Mouse (Mus musculus): ENCODE data around the gene Cd200r4. TPM values are rescaled to one million over a fixed set of nuclear protein-coding genes. Genes with fewer than 3 reads are reported as not detected.
"Not testable (repeated sequence)": the region's sequence is repeated elsewhere in the genome, so short reads cannot be mapped to it uniquely, and the experiment has no call there.

The Cd200r4 gene
- polyA plus RNA-seq, 1 experiment from 2014 or later, result not detected

- H3K36me3 ChIP-seq (replicated peaks), result no peaks in the 10 kb centered on the region
- no peaks in the 10 kb centered on the region for H3K27me3 ChIP-seq (replicated peaks; ENCODE audit: low read depth, poor library complexity, severe bottlenecking)
- no peak overlapping the region for H3K4me3 ChIP-seq
- H3K27ac ChIP-seq (replicated peaks), result no peak overlapping the region
- no peaks in the 10 kb centered on the region for H3K4me1 ChIP-seq
- no peaks in the 10 kb centered on the region for H3K9me3 ChIP-seq
- DNase-seq (ENCODE audit: low spot score), result no peak
Observed at GRCm38 (mm10) chr16:44794416-44794815, 17.1 kb upstream of the Cd200r4 start.

GRCm38 (mm10) chr16:44805976-44806375 is 5.6 kb upstream of the Cd200r4 start:
- Histone ChIP-seq H3K36me3 (replicated peaks) (no peaks in the 10 kb centered on the region), H3K27ac (replicated peaks) (no peak overlapping the region), H3K27me3 (replicated peaks; ENCODE audit: low read depth, poor library complexity, severe bottlenecking) (no peaks in the 10 kb centered on the region), H3K4me1 (no peaks in the 10 kb centered on the region), H3K4me3 (no peak overlapping the region), H3K9me3 (no peaks in the 10 kb centered on the region)
- no peak for DNase-seq (ENCODE audit: low spot score)

GRCm38 (mm10) chr16:44810223-44810622 is 1.3 kb upstream of the Cd200r4 start:
- not testable (repeated sequence) for H3K9me3 ChIP-seq; H3K4me3 ChIP-seq; DNase-seq (ENCODE audit: low spot score); H3K4me1 ChIP-seq; H3K27me3 ChIP-seq (replicated peaks; ENCODE audit: low read depth, poor library complexity, severe bottlenecking); H3K36me3 ChIP-seq (replicated peaks); H3K27ac ChIP-seq (replicated peaks)
- 91% methylated on average over 4 of the region's 4 CpGs for WGBS

- no peak overlapping the region for H3K4me3 ChIP-seq
- no peak for DNase-seq (ENCODE audit: low spot score)
- no peaks in the 10 kb centered on the region for H3K36me3 ChIP-seq (replicated peaks)
- WGBS, result 86% methylated on average over 6 of the region's 6 CpGs
- H3K9me3 ChIP-seq, result no peaks in the 10 kb centered on the region
- H3K4me1 ChIP-seq, result no peaks in the 10 kb centered on the region
- no peaks in the 10 kb centered on the region for H3K27me3 ChIP-seq (replicated peaks; ENCODE audit: low read depth, poor library complexity, severe bottlenecking)
- no peak overlapping the region for H3K27ac ChIP-seq (replicated peaks)
Observed at GRCm38 (mm10) chr16:44812468-44813065, 1.0 kb downstream of the Cd200r4 start.

- no peak overlapping the region for H3K4me3 ChIP-seq
- H3K27me3 ChIP-seq (replicated peaks; ENCODE audit: low read depth, poor library complexity, severe bottlenecking), result no peaks in the 10 kb centered on the region
- no peaks in the 10 kb centered on the region for H3K9me3 ChIP-seq
- no peaks in the 10 kb centered on the region for H3K36me3 ChIP-seq (replicated peaks)
- WGBS, result 50% methylated on average over 1 of the region's 1 CpGs
- no peak for DNase-seq (ENCODE audit: low spot score)
- no peak overlapping the region for H3K27ac ChIP-seq (replicated peaks)
- no peaks in the 10 kb centered on the region for H3K4me1 ChIP-seq
Observed at GRCm38 (mm10) chr16:44818010-44818409, 6.5 kb downstream of the Cd200r4 start.

- Histone ChIP-seq H3K4me1 (no peaks in the 10 kb centered on the region), H3K4me3 (no peak overlapping the region), H3K36me3 (replicated peaks) (no peaks in the 10 kb centered on the region), H3K27ac (replicated peaks) (no peak overlapping the region), H3K27me3 (replicated peaks; ENCODE audit: low read depth, poor library complexity, severe bottlenecking) (no peaks in the 10 kb centered on the region), H3K9me3 (no peaks in the 10 kb centered on the region)
- WGBS, result 83% methylated on average over 4 of the region's 4 CpGs
- DNase-seq (ENCODE audit: low spot score), result no peak
Observed at GRCm38 (mm10) chr16:44820545-44820944, 9.0 kb downstream of the Cd200r4 start.

- Histone ChIP-seq H3K4me1 (no peaks in the 10 kb centered on the region), H3K9me3 (no peaks in the 10 kb centered on the region), H3K27ac (replicated peaks) (no peak overlapping the region), H3K36me3 (replicated peaks) (no peaks in the 10 kb centered on the region), H3K27me3 (replicated peaks; ENCODE audit: low read depth, poor library complexity, severe bottlenecking) (no peaks in the 10 kb centered on the region), H3K4me3 (no peak overlapping the region)
- no peak for DNase-seq (ENCODE audit: low spot score)
- 86% methylated on average over 3 of the region's 3 CpGs for WGBS
Observed at GRCm38 (mm10) chr16:44832286-44832685, 20.8 kb downstream of the Cd200r4 start.

GRCm38 (mm10) chr16:44833189-44833588 is 21.7 kb downstream of the Cd200r4 start:
- H3K36me3 ChIP-seq (replicated peaks); H3K27me3 ChIP-seq (replicated peaks; ENCODE audit: low read depth, poor library complexity, severe bottlenecking); DNase-seq (ENCODE audit: low spot score); H3K4me3 ChIP-seq; H3K27ac ChIP-seq (replicated peaks); H3K9me3 ChIP-seq; H3K4me1 ChIP-seq: not testable (repeated sequence)
- WGBS, result 30% methylated on average over 2 of the region's 2 CpGs

GRCm38 (mm10) chr16:44866797-44867196 is 55.3 kb downstream of the Cd200r4 start, which contains the start of gene Cd200r2:
Gene Cd200r2, plus strand, starts transcription at chr16:44867097.
- H3K27ac ChIP-seq (replicated peaks), result no peak within 1 kb of the TSS
- no peaks in the 10 kb centered on the region for H3K36me3 ChIP-seq (replicated peaks)
- H3K27me3 ChIP-seq (replicated peaks; ENCODE audit: low read depth, poor library complexity, severe bottlenecking), result no peaks in the 10 kb centered on the region
- H3K4me1 ChIP-seq, result no peaks in the 10 kb centered on the region
- 86% methylated on average over 2 of the region's 2 CpGs for WGBS
- no peak within 1 kb of the TSS for H3K4me3 ChIP-seq
- H3K9me3 ChIP-seq, result no peaks in the 10 kb centered on the region
- DNase-seq (ENCODE audit: low spot score), result no peak

GRCm38 (mm10) chr16:44875178-44875577 is 63.6 kb downstream of the Cd200r4 start:
- no peaks in the 10 kb centered on the region for H3K27me3 ChIP-seq (replicated peaks; ENCODE audit: low read depth, poor library complexity, severe bottlenecking)
- DNase-seq (ENCODE audit: low spot score), result no peak
- H3K36me3 ChIP-seq (replicated peaks), result no peaks in the 10 kb centered on the region
- no peaks in the 10 kb centered on the region for H3K4me1 ChIP-seq
- 87% methylated on average over 1 of the region's 1 CpGs for WGBS
- no peaks in the 10 kb centered on the region for H3K9me3 ChIP-seq
- H3K4me3 ChIP-seq, result no peak overlapping the region
- no peak overlapping the region for H3K27ac ChIP-seq (replicated peaks)

GRCm38 (mm10) chr16:44876625-44877024 is 65.1 kb downstream of the Cd200r4 start:
- Histone ChIP-seq H3K4me1 (no peaks in the 10 kb centered on the region), H3K27ac (replicated peaks) (no peak overlapping the region), H3K9me3 (no peaks in the 10 kb centered on the region), H3K36me3 (replicated peaks) (no peaks in the 10 kb centered on the region), H3K27me3 (replicated peaks; ENCODE audit: low read depth, poor library complexity, severe bottlenecking) (no peaks in the 10 kb centered on the region), H3K4me3 (no peak overlapping the region)
- DNase-seq (ENCODE audit: low spot score), result no peak
- 76% methylated on average over 5 of the region's 5 CpGs for WGBS

GRCm38 (mm10) chr16:44877595-44877994 is 66.1 kb downstream of the Cd200r4 start:
- Histone ChIP-seq H3K27ac (replicated peaks) (no peak overlapping the region), H3K36me3 (replicated peaks) (no peaks in the 10 kb centered on the region)
- WGBS, result 86% methylated on average over 6 of the region's 6 CpGs

More at GRCm38 (mm10) chr16:44877595-44877994, 66.1 kb downstream of the Cd200r4 start:
- no peaks in the 10 kb centered on the region for H3K9me3 ChIP-seq
- DNase-seq (ENCODE audit: low spot score), result no peak
- no peaks in the 10 kb centered on the region for H3K4me1 ChIP-seq
- no peak overlapping the region for H3K4me3 ChIP-seq
- no peaks in the 10 kb centered on the region for H3K27me3 ChIP-seq (replicated peaks; ENCODE audit: low read depth, poor library complexity, severe bottlenecking)

Measured in embryonic facial prominence, embryonic 10.5 days (tissue).